Mouse (Mus musculus): ENCODE data around the gene Arhgap22. TPM values are rescaled to one million over a fixed set of nuclear protein-coding genes. Genes with fewer than 3 reads are reported as not detected.

Gene Arhgap22
- polyA plus RNA-seq, 1 experiment from 2014 or later: 4.5 TPM

DNA sequence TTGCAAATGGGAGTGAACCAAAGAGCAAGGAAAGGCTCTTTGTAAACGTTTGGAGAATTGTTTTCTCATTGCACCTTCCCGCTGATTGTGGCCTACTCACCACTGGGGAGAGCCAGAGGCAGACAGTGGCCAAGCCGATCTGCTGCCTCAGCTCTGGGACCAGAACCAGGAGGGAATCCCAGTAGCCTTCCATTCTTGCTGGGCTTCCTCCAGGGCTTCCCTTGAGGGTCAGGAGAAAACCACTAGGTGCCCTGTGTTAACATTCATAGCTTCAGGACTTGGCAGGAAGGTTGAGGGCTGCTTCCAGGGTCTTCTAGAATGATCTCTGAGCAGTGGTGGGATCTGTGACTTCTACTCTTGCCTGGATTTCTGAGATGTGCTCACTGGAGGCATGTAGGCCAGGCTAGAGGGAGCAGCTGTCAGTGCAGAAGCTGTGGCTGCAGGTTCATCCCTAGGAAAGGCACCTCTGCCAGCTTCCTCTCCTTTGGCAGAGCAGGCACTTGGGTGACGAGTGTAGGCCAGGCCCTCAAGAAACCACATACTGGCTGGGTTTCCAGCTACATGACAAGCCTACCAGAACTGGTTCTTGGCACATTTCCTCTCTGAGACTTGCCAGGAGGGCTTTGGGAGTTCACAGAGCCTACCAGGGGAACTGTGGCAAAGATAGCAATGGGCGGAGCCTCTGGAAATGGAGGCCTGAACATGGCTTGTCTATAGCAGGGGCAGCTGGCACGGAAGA, 138.3 kb downstream of the Arhgap22 start:
- Histone ChIP-seq H3K27ac (ENCODE audit: low read depth, low read length) (no peak overlapping the region), H3K9ac (ENCODE audit: low read depth, low read length) (no peak overlapping the region), H3K27me3 (ENCODE audit: control insufficient read depth, insufficient read depth, low read length) (peaks cover 46% of the 10 kb centered on the region), H3K9me3 (replicated peaks; ENCODE audit: control insufficient read depth, low read length) (no peaks in the 10 kb centered on the region), H3K4me2 (no peak overlapping the region), H3K36me3 (ENCODE audit: control insufficient read depth, insufficient read depth, low read length) (no peaks in the 10 kb centered on the region), H3K4me1 (ENCODE audit: control insufficient read depth, insufficient read depth, low read length) (0 out of 2 replicates have a peak, but pooled peaks cover 7% of the 10 kb centered on the region), H3K4me3 (ENCODE audit: low read depth, low read length) (no peak overlapping the region)
- ATAC-seq (replicated peaks; ENCODE audit: insufficient number of reproducible peaks, low FRiP score, low TSS enrichment): no peak
- WGBS (ENCODE audit: insufficient replicate concordance): 65% methylated on average over 6 of the region's 6 CpGs

DNA sequence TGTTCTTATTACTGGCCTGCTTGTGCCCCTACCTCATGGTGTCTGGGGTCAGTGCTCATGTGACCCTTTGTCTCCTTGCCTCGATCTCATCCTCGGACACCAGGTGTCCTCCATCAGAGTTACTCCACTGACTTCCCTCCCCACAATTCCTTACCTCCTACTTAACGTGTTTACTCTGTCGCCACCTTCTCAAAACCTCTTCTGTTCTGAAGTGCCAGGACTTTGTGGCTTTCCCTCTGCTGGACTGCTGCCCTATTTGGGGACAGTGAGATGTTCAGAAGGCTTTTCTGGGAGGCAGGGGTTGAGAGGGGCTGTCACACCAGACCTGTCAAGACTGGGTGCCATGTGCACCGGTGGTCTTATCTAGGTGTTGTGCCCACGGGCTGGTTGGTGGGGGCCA, 139.1 kb downstream of the Arhgap22 start:
- WGBS (ENCODE audit: insufficient replicate concordance): 43% methylated on average over 6 of the region's 6 CpGs
- H3K4me3 ChIP-seq (ENCODE audit: low read depth, low read length): no peak overlapping the region
- H3K4me1 ChIP-seq (ENCODE audit: control insufficient read depth, insufficient read depth, low read length): peaks cover 7% of the 10 kb centered on the region; the same call in 1 of the 2 replicates
- ATAC-seq (replicated peaks; ENCODE audit: insufficient number of reproducible peaks, low FRiP score, low TSS enrichment): no peak
- H3K27me3 ChIP-seq (ENCODE audit: control insufficient read depth, insufficient read depth, low read length): peaks cover 43% of the 10 kb centered on the region
- no peak overlapping the region for H3K27ac ChIP-seq (ENCODE audit: low read depth, low read length)
- H3K9me3 ChIP-seq (replicated peaks; ENCODE audit: control insufficient read depth, low read length): no peaks in the 10 kb centered on the region
- no peaks in the 10 kb centered on the region for H3K36me3 ChIP-seq (ENCODE audit: control insufficient read depth, insufficient read depth, low read length)
- H3K9ac ChIP-seq (ENCODE audit: low read depth, low read length): no peak overlapping the region
- no peak overlapping the region for H3K4me2 ChIP-seq

DNA sequence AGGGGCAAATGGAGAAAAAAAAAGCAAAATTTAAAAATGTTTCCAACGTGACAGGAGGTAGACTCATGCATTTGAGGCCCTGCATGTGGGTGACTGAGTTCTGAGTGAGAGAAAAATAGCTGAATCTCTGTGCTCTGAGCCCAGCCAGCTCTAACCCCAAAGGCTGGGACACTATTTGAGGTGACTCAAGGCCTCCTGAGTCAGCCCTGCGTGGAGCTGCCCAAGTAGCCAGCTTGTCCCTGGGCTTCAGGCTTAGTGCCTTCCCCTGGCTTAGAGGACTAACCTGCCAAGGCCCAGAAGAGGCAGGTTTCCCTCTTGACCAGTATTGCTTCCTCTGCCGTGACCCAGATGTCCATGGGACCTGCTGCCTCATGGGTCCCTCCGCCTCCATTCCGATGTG, 141.4 kb downstream of the Arhgap22 start:
- no peak for ATAC-seq (replicated peaks; ENCODE audit: insufficient number of reproducible peaks, low FRiP score, low TSS enrichment)
- H3K9me3 ChIP-seq (replicated peaks; ENCODE audit: control insufficient read depth, low read length): no peaks in the 10 kb centered on the region
- H3K9ac ChIP-seq (ENCODE audit: low read depth, low read length): no peak overlapping the region
- H3K27me3 ChIP-seq (ENCODE audit: control insufficient read depth, insufficient read depth, low read length): peaks cover 34% of the 10 kb centered on the region
- H3K4me3 ChIP-seq (ENCODE audit: low read depth, low read length): no peak overlapping the region
- WGBS (ENCODE audit: insufficient replicate concordance): 77% methylated on average over 5 of the region's 5 CpGs
- H3K27ac ChIP-seq (ENCODE audit: low read depth, low read length): no peak overlapping the region
- H3K4me2 ChIP-seq: no peak overlapping the region
- H3K36me3 ChIP-seq (ENCODE audit: control insufficient read depth, insufficient read depth, low read length): no peaks in the 10 kb centered on the region
- peaks cover 7% of the 10 kb centered on the region; the same call in 1 of the 2 replicates for H3K4me1 ChIP-seq (ENCODE audit: control insufficient read depth, insufficient read depth, low read length)

DNA sequence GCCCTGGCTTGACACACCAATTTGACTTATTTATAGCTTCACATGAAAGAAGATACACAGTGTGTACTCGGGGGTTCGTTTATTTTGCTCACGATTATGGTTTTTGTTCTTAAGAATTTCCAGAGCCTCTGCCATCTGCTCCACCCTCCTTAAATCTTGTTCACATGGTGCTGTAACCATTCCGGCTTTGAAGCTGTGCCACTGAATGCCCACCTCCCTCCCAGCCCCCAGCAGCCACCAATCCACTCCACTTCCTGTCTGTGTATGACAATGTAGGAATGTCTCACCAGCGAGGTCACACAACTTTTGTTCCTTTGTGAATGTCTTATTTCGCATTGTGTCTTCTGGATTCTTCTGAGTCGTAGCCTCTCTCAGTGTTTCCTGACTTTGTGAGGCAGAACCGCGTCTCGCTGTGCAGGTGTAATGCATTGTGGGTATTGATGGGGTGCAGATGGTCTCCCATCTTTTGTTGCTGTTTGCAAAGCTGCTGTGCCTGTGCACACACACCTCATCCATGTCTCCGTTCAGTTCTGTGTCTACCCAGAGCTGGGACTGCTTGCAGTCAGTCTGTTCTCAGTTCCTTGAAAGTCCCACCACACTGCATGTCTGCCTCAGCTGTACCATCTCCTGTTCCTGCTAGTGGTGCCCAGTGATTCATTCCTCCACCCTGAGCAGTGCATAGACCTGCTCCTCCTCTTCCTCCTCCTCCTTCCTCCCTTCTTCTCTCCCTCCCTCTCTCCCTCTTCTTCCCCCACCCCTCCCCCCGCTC, 144.0 kb downstream of the Arhgap22 start:
- Histone ChIP-seq H3K9ac (ENCODE audit: low read depth, low read length) (no peak overlapping the region), H3K27ac (ENCODE audit: low read depth, low read length) (no peak overlapping the region), H3K27me3 (ENCODE audit: control insufficient read depth, insufficient read depth, low read length) (peaks cover 11% of the 10 kb centered on the region), H3K36me3 (ENCODE audit: control insufficient read depth, insufficient read depth, low read length) (no peaks in the 10 kb centered on the region), H3K4me1 (ENCODE audit: control insufficient read depth, insufficient read depth, low read length) (peaks cover 10% of the 10 kb centered on the region), H3K4me3 (ENCODE audit: low read depth, low read length) (no peak overlapping the region), H3K9me3 (replicated peaks; ENCODE audit: control insufficient read depth, low read length) (no peaks in the 10 kb centered on the region), H3K4me2 (no peak overlapping the region)
- WGBS (ENCODE audit: insufficient replicate concordance): 71% methylated on average over 12 of the region's 12 CpGs
- no peak for ATAC-seq (replicated peaks; ENCODE audit: insufficient number of reproducible peaks, low FRiP score, low TSS enrichment)

DNA sequence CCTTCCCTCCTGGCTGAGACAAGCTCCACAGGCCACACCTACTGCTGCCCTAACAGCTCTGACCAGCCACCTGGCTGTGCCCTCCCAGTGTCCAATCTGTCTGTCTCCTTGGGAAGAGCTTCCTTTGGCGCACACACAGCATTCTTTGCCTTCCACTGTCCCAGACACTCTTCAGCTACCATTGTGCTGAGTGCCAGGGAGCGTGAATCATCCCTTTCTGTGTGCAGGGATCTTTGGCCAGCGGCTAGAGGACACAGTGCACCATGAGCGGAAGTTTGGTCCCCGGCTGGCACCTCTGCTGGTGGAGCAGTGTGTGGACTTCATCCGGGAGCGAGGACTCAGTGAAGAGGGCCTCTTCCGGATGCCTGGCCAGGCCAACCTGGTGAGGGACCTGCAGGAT, 145.1 kb downstream of the Arhgap22 start:
- H3K4me1 ChIP-seq (ENCODE audit: control insufficient read depth, insufficient read depth, low read length): peaks cover 17% of the 10 kb centered on the region
- H3K27me3 ChIP-seq (ENCODE audit: control insufficient read depth, insufficient read depth, low read length): 0 out of 2 replicates have a peak, but pooled peaks cover 6% of the 10 kb centered on the region
- no peak overlapping the region for H3K27ac ChIP-seq (ENCODE audit: low read depth, low read length)
- no peaks in the 10 kb centered on the region for H3K36me3 ChIP-seq (ENCODE audit: control insufficient read depth, insufficient read depth, low read length)
- ATAC-seq (replicated peaks; ENCODE audit: insufficient number of reproducible peaks, low FRiP score, low TSS enrichment): no peak
- H3K4me3 ChIP-seq (ENCODE audit: low read depth, low read length): no peak overlapping the region
- H3K4me2 ChIP-seq: no peak overlapping the region
- WGBS (ENCODE audit: insufficient replicate concordance): 83% methylated on average over 8 of the region's 8 CpGs
- no peaks in the 10 kb centered on the region for H3K9me3 ChIP-seq (replicated peaks; ENCODE audit: control insufficient read depth, low read length)
- no peak overlapping the region for H3K9ac ChIP-seq (ENCODE audit: low read depth, low read length)

DNA sequence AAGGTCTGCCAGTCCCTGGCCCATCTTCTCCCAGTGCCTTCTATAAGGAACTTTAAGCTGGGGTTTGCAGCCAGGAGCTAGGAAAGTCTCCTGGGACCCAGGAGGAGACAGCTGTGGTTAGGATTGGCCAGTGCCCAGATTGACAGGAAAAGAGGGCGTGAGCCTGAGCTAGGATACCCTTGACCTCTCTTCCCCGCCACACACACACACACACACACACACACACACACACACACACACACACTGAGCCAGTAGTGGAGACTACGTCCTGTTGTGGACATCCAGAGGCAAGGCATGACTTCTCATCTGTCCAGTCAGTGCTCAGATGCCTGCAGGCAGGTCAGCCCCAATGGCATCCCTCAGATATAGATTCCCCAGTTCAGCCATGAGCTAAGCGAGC, 147.7 kb downstream of the Arhgap22 start:
- 37% methylated on average over 4 of the region's 4 CpGs for WGBS (ENCODE audit: insufficient replicate concordance)
- 0 out of 2 replicates have a peak, but pooled peaks cover 6% of the 10 kb centered on the region for H3K27me3 ChIP-seq (ENCODE audit: control insufficient read depth, insufficient read depth, low read length)

DNA sequence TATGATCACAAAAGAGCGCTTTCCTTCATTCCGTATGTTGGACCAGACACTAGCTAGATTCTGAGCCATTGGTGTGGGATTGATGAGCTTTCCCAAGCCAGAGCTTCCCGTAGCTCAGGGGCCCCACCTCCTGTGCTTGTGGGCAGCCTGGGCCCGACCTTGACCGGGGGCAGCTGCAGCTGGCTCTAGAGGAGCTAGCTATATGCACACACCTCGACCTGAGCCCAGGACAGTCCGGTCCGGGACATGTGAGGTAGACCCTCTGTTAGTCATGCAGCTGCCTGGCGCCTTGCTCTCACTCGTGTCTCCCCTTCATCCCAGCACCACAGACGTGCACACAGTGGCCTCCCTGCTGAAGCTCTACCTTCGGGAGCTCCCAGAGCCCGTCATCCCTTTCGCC, 148.3 kb downstream of the Arhgap22 start:
- ATAC-seq (replicated peaks; ENCODE audit: insufficient number of reproducible peaks, low FRiP score, low TSS enrichment): no peak

More for the DNA sequence above, 147.7 kb downstream of the Arhgap22 start:
- Histone ChIP-seq H3K9me3 (replicated peaks; ENCODE audit: control insufficient read depth, low read length) (no peaks in the 10 kb centered on the region), H3K27ac (ENCODE audit: low read depth, low read length) (no peak overlapping the region), H3K4me2 (no peak overlapping the region), H3K4me3 (ENCODE audit: low read depth, low read length) (no peak overlapping the region), H3K36me3 (ENCODE audit: control insufficient read depth, insufficient read depth, low read length) (no peaks in the 10 kb centered on the region), H3K9ac (ENCODE audit: low read depth, low read length) (no peak overlapping the region), H3K4me1 (ENCODE audit: control insufficient read depth, insufficient read depth, low read length) (peaks cover 15% of the 10 kb centered on the region)
- ATAC-seq (replicated peaks; ENCODE audit: insufficient number of reproducible peaks, low FRiP score, low TSS enrichment): no peak

DNA sequence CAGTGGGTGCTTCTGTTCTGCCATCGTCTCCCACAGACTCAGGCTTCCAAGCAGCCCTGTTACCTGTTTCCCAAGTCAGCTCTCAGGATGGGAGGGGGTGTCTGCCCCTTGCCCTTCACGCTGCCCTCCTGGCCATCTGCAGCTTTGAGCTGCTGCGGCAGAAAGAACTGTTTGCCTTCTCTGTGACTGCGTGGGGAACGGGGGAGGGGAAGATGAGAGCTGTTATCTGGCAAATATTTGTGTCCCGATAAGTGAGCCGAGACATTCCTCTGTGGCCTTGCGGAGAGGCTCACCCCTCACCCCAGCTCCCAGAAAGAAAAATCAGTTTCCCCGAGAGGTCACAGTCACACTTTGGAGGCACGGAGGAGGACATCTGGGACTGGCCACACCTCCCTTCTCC, 149.0 kb downstream of the Arhgap22 start:
- WGBS (ENCODE audit: insufficient replicate concordance): 14% methylated on average over 10 of the region's 10 CpGs
- no peak for ATAC-seq (replicated peaks; ENCODE audit: insufficient number of reproducible peaks, low FRiP score, low TSS enrichment)
- Histone ChIP-seq H3K9me3 (replicated peaks; ENCODE audit: control insufficient read depth, low read length) (no peaks in the 10 kb centered on the region), H3K27me3 (ENCODE audit: control insufficient read depth, insufficient read depth, low read length) (0 out of 2 replicates have a peak, but pooled peaks cover 6% of the 10 kb centered on the region), H3K9ac (ENCODE audit: low read depth, low read length) (no peak overlapping the region), H3K4me2 (peak overlapping the region; percentile 52), H3K4me3 (ENCODE audit: low read depth, low read length) (no peak overlapping the region), H3K36me3 (ENCODE audit: control insufficient read depth, insufficient read depth, low read length) (no peaks in the 10 kb centered on the region), H3K27ac (ENCODE audit: low read depth, low read length) (no peak overlapping the region), H3K4me1 (ENCODE audit: control insufficient read depth, insufficient read depth, low read length) (peaks cover 15% of the 10 kb centered on the region)

More for the DNA sequence above, 148.3 kb downstream of the Arhgap22 start:
- Histone ChIP-seq H3K9me3 (replicated peaks; ENCODE audit: control insufficient read depth, low read length) (no peaks in the 10 kb centered on the region), H3K36me3 (ENCODE audit: control insufficient read depth, insufficient read depth, low read length) (no peaks in the 10 kb centered on the region), H3K4me3 (ENCODE audit: low read depth, low read length) (no peak overlapping the region), H3K4me2 (peak overlapping the region; percentile 52), H3K27ac (ENCODE audit: low read depth, low read length) (no peak overlapping the region), H3K9ac (ENCODE audit: low read depth, low read length) (no peak overlapping the region), H3K27me3 (ENCODE audit: control insufficient read depth, insufficient read depth, low read length) (0 out of 2 replicates have a peak, but pooled peaks cover 6% of the 10 kb centered on the region), H3K4me1 (ENCODE audit: control insufficient read depth, insufficient read depth, low read length) (peaks cover 15% of the 10 kb centered on the region)
- WGBS (ENCODE audit: insufficient replicate concordance): 50% methylated on average over 14 of the region's 14 CpGs
